10 mouse cellular contexts compared by ENCODE assay signal in the genomic region with DNA sequence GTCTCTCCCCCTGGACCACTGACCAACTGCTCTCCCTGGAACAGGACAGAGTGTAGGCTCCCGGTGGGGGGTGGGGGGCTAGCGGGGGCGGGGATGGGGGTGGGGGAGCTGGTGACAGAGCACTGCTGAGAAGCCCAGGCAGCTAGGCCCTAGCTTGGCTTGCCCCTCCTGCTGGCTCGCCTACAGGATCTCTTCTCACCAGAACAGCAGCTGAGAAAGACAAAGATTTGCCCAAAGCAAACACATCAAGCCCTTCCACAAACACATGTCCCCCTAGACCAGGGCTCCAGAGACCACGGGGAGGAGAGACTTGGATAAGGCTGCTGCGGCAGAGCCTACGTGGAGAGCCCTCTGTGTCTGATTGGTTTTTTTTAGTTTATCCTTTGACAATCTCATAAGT.
A peak's percentile ranks its signal among the peaks of the same experiment; 100 is the strongest.
DNase-seq lines count a peak whose midpoint lies in the region; ATAC-seq lines count a peak whose summit lies in the region.
"Had no signal": no experiment of that assay in that cellular context is flagged by ENCODE, and none has a peak within 500 bp of the region (broad histone marks: within the 10 kb centered on the region; RNA-seq: fewer than 3 reads in every experiment).

No protein-coding gene starts in this region.

- peaks cover 45% of the 10 kb centered on the region for H3K4me1 ChIP-seq in forebrain, embryonic 12.5 days
- peaks cover 29% of the 10 kb centered on the region for H3K4me1 ChIP-seq in hindbrain, embryonic 14.5 days (replicated peaks; ENCODE audit: control insufficient read depth, insufficient read depth, low read length)
- H3K4me1 ChIP-seq in neural tube, embryonic 12.5 days, result peaks cover 38% of the 10 kb centered on the region

- H3K36me3 ChIP-seq in forebrain, embryonic 12.5 days (replicated peaks), result no peaks in the 10 kb centered on the region
- H3K36me3 ChIP-seq in hindbrain, embryonic 14.5 days (replicated peaks; ENCODE audit: control insufficient read depth, insufficient read depth), result no peaks in the 10 kb centered on the region
- H3K36me3 ChIP-seq in neural tube, embryonic 12.5 days, result no peaks in the 10 kb centered on the region
- H3K36me3 ChIP-seq: liver, embryonic 15.5 days had no signal

- no peak overlapping the region for H3K4me2 ChIP-seq in forebrain, embryonic 12.5 days
- H3K4me2 ChIP-seq in hindbrain, embryonic 14.5 days (replicated peaks), result no peak overlapping the region
- H3K4me2 ChIP-seq in neural tube, embryonic 12.5 days (replicated peaks), result no peak overlapping the region
- H3K4me2 ChIP-seq: liver, embryonic 15.5 days had no signal

- H3K4me3 ChIP-seq in forebrain, embryonic 12.5 days (replicated peaks), result no peak overlapping the region
- no peak overlapping the region for H3K4me3 ChIP-seq in hindbrain, embryonic 14.5 days (replicated peaks; ENCODE audit: low read length)
- H3K4me3 ChIP-seq in neural tube, embryonic 12.5 days, result no peak overlapping the region
- H3K4me3 ChIP-seq: liver, embryonic 15.5 days had no signal

- peak overlapping the region; percentile 76 for H3K27ac ChIP-seq in forebrain, embryonic 12.5 days
- H3K27ac ChIP-seq in hindbrain, embryonic 14.5 days, result peak overlapping the region; percentile 63
- peak overlapping the region; percentile 62; the same call in 1 of the 2 replicates for H3K27ac ChIP-seq in neural tube, embryonic 12.5 days
- H3K27ac ChIP-seq: liver, embryonic 15.5 days had no signal

- no peaks in the 10 kb centered on the region for H3K27me3 ChIP-seq in forebrain, embryonic 12.5 days
- H3K27me3 ChIP-seq in hindbrain, embryonic 14.5 days (ENCODE audit: control insufficient read depth, insufficient read depth, low read length), result no peaks in the 10 kb centered on the region
- no peaks in the 10 kb centered on the region for H3K27me3 ChIP-seq in neural tube, embryonic 12.5 days (replicated peaks)

- H3K9me3 ChIP-seq in forebrain, embryonic 12.5 days, result peaks cover 4% of the 10 kb centered on the region; the same call in 1 of the 2 replicates
- H3K9me3 ChIP-seq in hindbrain, embryonic 14.5 days (ENCODE audit: control insufficient read depth, low read length), result 0 out of 2 replicates have a peak, but pooled peaks cover 4% of the 10 kb centered on the region
- peaks cover 4% of the 10 kb centered on the region for H3K9me3 ChIP-seq in neural tube, embryonic 12.5 days
- H3K9me3 ChIP-seq: liver, embryonic 15.5 days had no signal

- no peak; the same call in 1 of the 2 replicates for ATAC-seq in forebrain, embryonic 12.5 days (ENCODE audit: low FRiP score)
- ATAC-seq in hindbrain, embryonic 14.5 days (ENCODE audit: low FRiP score), result no peak
- ATAC-seq in neural tube, embryonic 12.5 days (ENCODE audit: low FRiP score, low read depth), result no peak

- 27% methylated on average over 7 of the region's 7 CpGs for WGBS in forebrain, embryonic 12.5 days
- WGBS in hindbrain, embryonic 14.5 days, result 17% methylated on average over 7 of the region's 7 CpGs
- WGBS in neural tube, embryonic 12.5 days, result 15% methylated on average over 7 of the region's 7 CpGs

- H3K9ac ChIP-seq in forebrain, embryonic 12.5 days, result no peak overlapping the region
- H3K9ac ChIP-seq in hindbrain, embryonic 14.5 days, result peak overlapping the region; percentile 25; the same call in 1 of the 2 replicates
- no peak overlapping the region for H3K9ac ChIP-seq in neural tube, embryonic 12.5 days
- H3K9ac ChIP-seq: liver, embryonic 15.5 days had no signal

- intact Hi-C loops in left cerebral cortex, postnatal 4 days (cut with DNase I), result no loop called here
- intact Hi-C loops in left cerebral cortex, postnatal 36 days (cut with DNase I), result no loop called here

- DNase-seq in left cerebral cortex, postnatal 4 days, result peak; percentile 52
- no peak for DNase-seq in left cerebral cortex, postnatal 36 days (ENCODE audit: low spot score in 2 of 2)
- DNase-seq in hindbrain, embryonic 14.5 days (ENCODE audit: low spot score), result no peak
- DNase-seq in frontal cortex, postnatal 25 days (ENCODE audit: low spot score in 2 of 2), result no peak
- no peak for DNase-seq in spleen, postnatal 14 days (ENCODE audit: low spot score in 2 of 2)
- no peak for DNase-seq in layer of hippocampus, adult 8-10 months (ENCODE audit: low spot score in 2 of 2)
- DNase-seq: gastrocnemius, postnatal 36 days had no signal
